Mouse (Mus musculus) CH12F3 (cell line): ENCODE measurements around the gene Fignl2.

Experiments
- in situ Hi-C: fragments of 300-500 bp; cut with MboI; formaldehyde crosslinking; loops from 2 replicates; pipeline ENCODE4 v1.14.3; 2020; ENCODE audit warnings: low sequenced_read_pairs

Fignl2 gene

GRCm38 (mm10) chr15:101093988-101094387 lies 15.6 kb upstream of the Fignl2 start:
- in situ Hi-C loops, result no loop called here

GRCm38 (mm10) chr15:101092829-101093648 lies 14.7 kb upstream of the Fignl2 start:
- in situ Hi-C loops, result no loop called here

- in situ Hi-C loops, result no loop called here
Measured at GRCm38 (mm10) chr15:101092121-101092828, 13.9 kb upstream of the Fignl2 start.

- in situ Hi-C loops, result no loop called here
Measured at GRCm38 (mm10) chr15:101091551-101091950, 13.2 kb upstream of the Fignl2 start.

GRCm38 (mm10) chr15:101088291-101088690 lies 9.9 kb upstream of the Fignl2 start:
- in situ Hi-C loops, result no loop called here

GRCm38 (mm10) chr15:101086956-101087355 lies 8.6 kb upstream of the Fignl2 start:
- in situ Hi-C loops, result no loop called here

- in situ Hi-C loops, result no loop called here
Measured at GRCm38 (mm10) chr15:101086451-101086850, 8.1 kb upstream of the Fignl2 start.

GRCm38 (mm10) chr15:101084499-101084898 lies 6.1 kb upstream of the Fignl2 start:
- in situ Hi-C loops, result no loop called here

- in situ Hi-C loops, result no loop called here
Measured at GRCm38 (mm10) chr15:101082236-101082635, 3.9 kb upstream of the Fignl2 start.

GRCm38 (mm10) chr15:101081035-101081548 lies 2.7 kb upstream of the Fignl2 start:
- in situ Hi-C loops, result no loop called here

GRCm38 (mm10) chr15:101080031-101080520 lies 1.7 kb upstream of the Fignl2 start:
- in situ Hi-C loops, result no loop called here

GRCm38 (mm10) chr15:101078731-101079156 lies 377 bp upstream of the Fignl2 start:
- in situ Hi-C loops, result no loop called here

GRCm38 (mm10) chr15:101077001-101077812 lies 1.2 kb downstream of the Fignl2 start:
- in situ Hi-C loops, result no loop called here

- in situ Hi-C loops, result no loop called here
Measured at GRCm38 (mm10) chr15:101076071-101077000, 2.0 kb downstream of the Fignl2 start.

- in situ Hi-C loops, result no loop called here
Measured at GRCm38 (mm10) chr15:101075656-101076055, 2.7 kb downstream of the Fignl2 start.

GRCm38 (mm10) chr15:101075150-101075549 lies 3.2 kb downstream of the Fignl2 start:
- in situ Hi-C loops, result no loop called here

- in situ Hi-C loops, result no loop called here
Measured at GRCm38 (mm10) chr15:101074067-101074466, 4.3 kb downstream of the Fignl2 start.

GRCm38 (mm10) chr15:101072736-101073135 lies 5.6 kb downstream of the Fignl2 start:
- in situ Hi-C loops, result no loop called here

- in situ Hi-C loops, result no loop called here
Measured at GRCm38 (mm10) chr15:101070762-101071161, 7.6 kb downstream of the Fignl2 start.
